Mouse (Mus musculus) Patski (cell line): ENCODE results near the gene Olfr222. TPM values are rescaled to one million over a fixed set of nuclear protein-coding genes. Genes with fewer than 3 reads are reported as not detected.

Source experiments
- ATAC-seq: fragments of 100-300 bp; one replicate; pipeline ENCODE4 v1.8.0; 2021
- CTCF ChIA-PET: fragments of 350-600 bp; sonication (Branson Sonifier 250); formaldehyde crosslinking; loops from one replicate; lab custom pipeline; 2022; ENCODE audit warnings: inconsistent platforms; lab: Charles Lee
- POLR2A ChIA-PET: fragments of 350-600 bp; sonication (Branson Sonifier 250); formaldehyde crosslinking; loops from one replicate; lab custom pipeline; 2022; ENCODE audit warnings: antibody characterized with exemption, inconsistent platforms; lab: Charles Lee
- DNase-seq: peaks from one replicate; pipeline ENCODE4 v3.0.0-alpha.2; 2011; ENCODE audit warnings: low read depth, low spot score
- H3K27me3 ChIP-seq: fragments of 371-371 bp; one replicate; pipeline ENCODE4 v1.5.1; 2021
- CTCF ChIP-seq: fragments of 100-300 bp; IDR thresholded peaks from one replicate; pipeline ENCODE4 v1.5.1; 2021
- in situ Hi-C: fragments of 300-500 bp; cut with MboI; formaldehyde crosslinking; loops from 3 replicates; pipeline ENCODE4 v1.11.1; 2018; ENCODE audit warnings: low pct_unique_long_range_greater_than_20kb, mixed read lengths
- polyA plus RNA-seq: library from polyadenylated mRNA; unstranded; gene quantifications from one replicate; pipeline ENCODE4 v1.2.3, GENCODE M21; 2021

Olfr222 gene
- polyA plus RNA-seq, 1 experiment from 2014 or later, result not detected

DNA sequence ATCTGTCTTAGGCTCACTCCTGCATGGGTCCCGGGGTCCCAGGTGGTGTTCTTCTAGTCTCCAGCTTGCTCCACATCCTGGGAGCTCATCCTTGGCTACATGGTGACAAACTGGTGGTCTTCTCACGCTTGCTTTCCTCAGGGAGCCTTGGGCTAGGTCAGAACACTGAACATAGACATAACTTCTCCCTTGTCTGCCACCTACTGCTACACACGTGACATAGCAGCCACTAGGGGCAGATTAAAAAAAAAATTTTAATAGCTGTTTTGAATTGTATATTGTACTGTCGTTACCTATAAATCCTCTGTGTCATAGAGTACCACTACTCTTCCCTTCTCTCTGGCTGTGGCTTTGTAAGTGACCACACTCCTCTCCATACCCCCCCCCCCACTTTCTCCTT, 20.1 kb upstream of the Olfr222 start:
- POLR2A ChIA-PET, result interaction anchor here (0.6 kb wide), 1 partner anchor 80 kb away, joined by 3 read pairs; no protein-coding TSS in a partner anchor
- no peak for ATAC-seq
- CTCF ChIA-PET, result interaction anchor here (0.7 kb wide), 1 partner anchor 71 kb away, joined by 3 read pairs; no protein-coding TSS in a partner anchor
- TF ChIP-seq CTCF, result peak; percentile 25
- DNase-seq, result no peak
- in situ Hi-C loops, result no loop called here
- H3K27me3 ChIP-seq, result no peaks in the 10 kb centered on the region

- DNase-seq (no peak), ATAC-seq (no peak)
- ChIA-PET CTCF (interaction anchor here (1.0 to 1.8 kb wide), 2 partner anchors 20 to 31 kb away, joined by 3 to 4 read pairs; no protein-coding TSS in a partner anchor), POLR2A (no interaction called here)
- in situ Hi-C loops, result no loop called here
- no peak for TF ChIP-seq CTCF
- H3K27me3 ChIP-seq, result peaks cover 6% of the 10 kb centered on the region
These were observed 17.2 kb upstream of the Olfr222 start, which contains the start of gene Olfr223 for GRCm38 (mm10) chr11:59593189-59593588. Olfr223 (minus strand) TSS chr11:59593289.

GRCm38 (mm10) chr11:59589496-59589895, 13.5 kb upstream of the Olfr222 start:
- DNase-seq, result no peak
- POLR2A ChIA-PET, result no interaction called here
- TF ChIP-seq CTCF, result no peak
- H3K27me3 ChIP-seq, result peaks cover 17% of the 10 kb centered on the region
- in situ Hi-C loops, result no loop called here
- ATAC-seq, result no peak
- CTCF ChIA-PET, result no interaction called here

GRCm38 (mm10) chr11:59584539-59584938, 8.5 kb upstream of the Olfr222 start:
- ATAC-seq (no peak), DNase-seq (no peak)
- in situ Hi-C loops, result no loop called here
- CTCF ChIA-PET, result no interaction called here
- POLR2A ChIA-PET, result no interaction called here
- TF ChIP-seq CTCF, result no peak
- peaks cover 19% of the 10 kb centered on the region for H3K27me3 ChIP-seq

- ATAC-seq (no peak), DNase-seq (no peak)
- H3K27me3 ChIP-seq, result peaks cover 4% of the 10 kb centered on the region
- no peak for TF ChIP-seq CTCF
- in situ Hi-C loops, result no loop called here
- ChIA-PET POLR2A (no interaction called here), CTCF (interaction anchor here (1.0 kb wide), 1 partner anchor 50 kb away, joined by 3 read pairs; no protein-coding TSS in a partner anchor)
These were observed 309 bp downstream of the Olfr222 start for GRCm38 (mm10) chr11:59575726-59576125.

- no peak for DNase-seq
- POLR2A ChIA-PET, result no interaction called here
- peaks cover 5% of the 10 kb centered on the region for H3K27me3 ChIP-seq
- ATAC-seq, result no peak
- peak; percentile 29 for TF ChIP-seq CTCF
- CTCF ChIA-PET, result interaction anchor here (1.1 to 3.7 kb wide), 5 partner anchors 10 to 52 kb away, joined by 3 to 20 read pairs (median 3); partner anchors contain the start of gene Zkscan17
- in situ Hi-C loops, result no loop called here
These were observed 6.7 kb downstream of the Olfr222 start for GRCm38 (mm10) chr11:59569306-59569705.

DNA sequence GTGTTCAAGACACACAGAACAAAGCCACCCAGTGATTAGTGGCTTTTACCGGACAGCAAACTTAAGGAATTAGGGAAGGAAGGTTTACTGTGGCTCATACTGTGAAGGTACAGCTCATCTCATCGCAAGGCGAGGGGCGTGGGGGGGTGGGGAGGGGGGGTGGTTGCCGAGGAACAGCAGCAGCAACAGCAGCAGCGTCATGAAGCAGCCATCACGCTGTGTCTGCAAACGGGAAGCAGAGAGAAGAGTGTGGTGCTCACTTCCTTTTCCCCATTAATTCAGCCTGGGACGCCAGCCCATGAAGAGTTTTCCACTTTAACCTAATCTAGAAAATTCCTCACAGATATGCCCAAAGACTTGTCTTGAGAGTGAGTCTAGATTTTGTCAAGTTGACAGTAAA, 13.2 kb downstream of the Olfr222 start:
- ChIA-PET POLR2A (no interaction called here), CTCF (no interaction called here)
- peaks cover 5% of the 10 kb centered on the region for H3K27me3 ChIP-seq
- in situ Hi-C loops, result no loop called here
- DNase-seq, result no peak
- ATAC-seq, result no peak
- no peak for TF ChIP-seq CTCF

- CTCF ChIA-PET, result no interaction called here
- DNase-seq, result no peak
- TF ChIP-seq CTCF, result no peak
- POLR2A ChIA-PET, result no interaction called here
- in situ Hi-C loops, result no loop called here
- H3K27me3 ChIP-seq, result peaks cover 5% of the 10 kb centered on the region
- no peak for ATAC-seq
These were observed 13.7 kb downstream of the Olfr222 start for GRCm38 (mm10) chr11:59562336-59562735.

GRCm38 (mm10) chr11:59560906-59561305, 15.1 kb downstream of the Olfr222 start:
- in situ Hi-C loops, result no loop called here
- no peak for DNase-seq
- ChIA-PET POLR2A (no interaction called here), CTCF (no interaction called here)
- TF ChIP-seq CTCF, result no peak
- no peak for ATAC-seq
- peaks cover 2% of the 10 kb centered on the region for H3K27me3 ChIP-seq

DNA sequence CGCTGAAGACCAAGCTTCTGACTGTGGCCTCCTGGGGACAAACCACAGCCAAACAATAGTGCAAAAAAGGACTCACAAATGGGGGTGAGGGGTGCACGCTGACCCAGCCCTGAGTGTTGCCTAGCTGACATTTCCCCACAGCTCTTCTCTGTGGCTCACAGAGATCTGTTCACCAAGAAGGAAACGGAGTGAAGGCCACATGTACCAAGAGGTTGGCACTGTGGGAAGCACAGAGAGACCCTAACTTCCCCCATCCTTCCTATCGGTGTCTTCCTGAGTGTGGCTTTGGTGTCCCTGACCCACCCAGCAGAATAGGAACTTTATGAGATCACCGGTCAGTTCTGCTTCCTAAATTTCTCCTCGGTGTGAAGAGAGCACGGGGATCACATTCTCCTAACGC, 21.5 kb downstream of the Olfr222 start:
- DNase-seq (no peak), ATAC-seq (no peak)
- in situ Hi-C loops, result no loop called here
- ChIA-PET CTCF (no interaction called here), POLR2A (interaction anchor here (0.6 kb wide), 1 partner anchor 15 kb away, joined by 3 read pairs; no protein-coding TSS in a partner anchor)
- TF ChIP-seq CTCF, result no peak
- H3K27me3 ChIP-seq, result no peaks in the 10 kb centered on the region

GRCm38 (mm10) chr11:59554127-59554526, 21.9 kb downstream of the Olfr222 start:
- POLR2A ChIA-PET, result no interaction called here
- ATAC-seq, result no peak
- no peak for TF ChIP-seq CTCF
- DNase-seq, result no peak
- CTCF ChIA-PET, result interaction anchor here (1.3 kb wide), 1 partner anchor 29 kb away, joined by 3 read pairs; no protein-coding TSS in a partner anchor
- no peaks in the 10 kb centered on the region for H3K27me3 ChIP-seq
- in situ Hi-C loops, result no loop called here

- DNase-seq (no peak), ATAC-seq (no peak)
- in situ Hi-C loops, result no loop called here
- no peak for TF ChIP-seq CTCF
- H3K27me3 ChIP-seq, result peaks cover 3% of the 10 kb centered on the region
- POLR2A ChIA-PET, result no interaction called here
- CTCF ChIA-PET, result interaction anchor here (1.2 to 1.9 kb wide), 2 partner anchors 9 to 18 kb away, joined by 3 to 8 read pairs; partner anchors contain the start of gene Zkscan17
These were observed 32.0 kb downstream of the Olfr222 start for GRCm38 (mm10) chr11:59544005-59544404.
